Mouse (Mus musculus) heart, adult 2 months (tissue): ENCODE data around the gene Stxbp5l.

ENCODE experiments used
- CTCF ChIP-seq: fragments of 200-600 bp; IDR thresholded peaks from 2 replicates; pipeline ENCODE4 v1.8.1; 2022; ENCODE audit warnings: antibody characterized with exemption, mild to moderate bottlenecking, moderate library complexity
- EP300 ChIP-seq: fragments of 200-500 bp; IDR thresholded peaks from 2 replicates; pipeline ENCODE4 v1.6.1; 2011; ENCODE audit warnings: low read depth, low read length, control low read depth; ENCODE audit not compliant: insufficient read depth
- POLR2A ChIP-seq: fragments of 200-500 bp; IDR thresholded peaks from 2 replicates; pipeline ENCODE4 v1.6.1; 2011; ENCODE audit warnings: mild to moderate bottlenecking, low read depth, low read length, control low read depth; ENCODE audit not compliant: insufficient read depth

GRCm38 (mm10) chr16:37108763-37109162 is 276.0 kb downstream of the Stxbp5l start:
- TF ChIP-seq POLR2A: no peak
- no peak for TF ChIP-seq CTCF
- TF ChIP-seq EP300: no peak
